Mouse (Mus musculus) E14TG2a.4 (cell line): ENCODE measurements around the gene Mpzl3.

ENCODE experiments used
- CTCF ChIP-seq: conservative IDR thresholded peaks from 2 replicates; pipeline ENCODE4 v1.5.1; 2014; ENCODE audit warnings: low read length
- NANOG ChIP-seq: IDR thresholded peaks from 2 replicates; pipeline ENCODE4 v1.6.1; 2014; ENCODE audit warnings: borderline replicate concordance, low read length, mixed read lengths

DNA sequence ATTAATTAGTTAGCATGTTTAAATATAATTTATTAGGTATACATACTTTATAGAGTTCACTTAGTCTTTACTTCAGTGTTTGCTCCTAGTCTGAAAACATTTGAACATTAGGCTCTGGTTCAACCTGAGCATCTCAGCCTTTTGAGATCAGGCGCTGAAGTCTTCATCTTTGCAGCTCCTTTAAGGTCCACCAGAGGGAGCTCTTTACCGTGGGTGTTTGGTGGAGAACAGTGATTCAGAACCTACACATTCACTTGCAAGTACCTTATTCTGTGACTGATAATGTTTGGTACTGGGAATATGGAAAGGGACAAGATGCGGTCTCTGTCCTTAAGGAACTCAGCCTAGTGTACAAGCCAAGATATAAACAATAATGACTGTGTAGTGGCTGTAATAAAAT lies 32.2 kb upstream of the Mpzl3 start:
- TF ChIP-seq CTCF (peak; percentile 48), NANOG (no peak)
